Mouse (Mus musculus) CD4-positive helper T cell, adult 2 months (primary cell): ENCODE data around the gene Slc4a2.

ENCODE experiments used
- DNase-seq: peaks from one replicate; pipeline ENCODE4 v3.0.0-alpha.2; 2012; ENCODE audit warnings: low read depth, missing footprints, low spot score

The Slc4a2 gene

GRCm38 (mm10) chr5:24423129-24424003 is at the start of gene Slc4a2, which contains the start of gene Cdk5:
Gene Slc4a2 (plus strand): TSS chr5:24423837.
Gene Cdk5 (minus strand): TSS chr5:24423530.
- peak; percentile 99 for DNase-seq

- no peak for DNase-seq
Observed at GRCm38 (mm10) chr5:24374216-24374615, 49.4 kb upstream of the Slc4a2 start.

GRCm38 (mm10) chr5:24374666-24375328 is 48.8 kb upstream of the Slc4a2 start:
- no peak for DNase-seq

GRCm38 (mm10) chr5:24378700-24379099 is 44.9 kb upstream of the Slc4a2 start:
- no peak for DNase-seq

GRCm38 (mm10) chr5:24379501-24379900 is 44.1 kb upstream of the Slc4a2 start:
- DNase-seq: no peak

- no peak for DNase-seq
Observed at GRCm38 (mm10) chr5:24380499-24380898, 43.1 kb upstream of the Slc4a2 start.

GRCm38 (mm10) chr5:24381486-24381885 is 42.2 kb upstream of the Slc4a2 start:
- DNase-seq: no peak

GRCm38 (mm10) chr5:24381988-24382387 is 41.6 kb upstream of the Slc4a2 start:
- DNase-seq: no peak

- DNase-seq: peak; percentile 93
Observed at GRCm38 (mm10) chr5:24383026-24383859, 40.4 kb upstream of the Slc4a2 start.

- DNase-seq: peak; percentile 79
Observed at GRCm38 (mm10) chr5:24384407-24384806, 39.2 kb upstream of the Slc4a2 start.

GRCm38 (mm10) chr5:24385374-24385773 is 38.3 kb upstream of the Slc4a2 start:
- no peak for DNase-seq

GRCm38 (mm10) chr5:24385887-24386550 is 37.6 kb upstream of the Slc4a2 start:
- DNase-seq: no peak

GRCm38 (mm10) chr5:24387264-24388241 is 36.1 kb upstream of the Slc4a2 start:
- DNase-seq: peak; percentile 72

GRCm38 (mm10) chr5:24388246-24388915 is 35.3 kb upstream of the Slc4a2 start:
- no peak for DNase-seq

- DNase-seq: peak; percentile 76
Observed at GRCm38 (mm10) chr5:24389011-24389657, 34.5 kb upstream of the Slc4a2 start.

GRCm38 (mm10) chr5:24389658-24390020 is 34.0 kb upstream of the Slc4a2 start:
- no peak for DNase-seq

- no peak for DNase-seq
Observed at GRCm38 (mm10) chr5:24391864-24392263, 31.8 kb upstream of the Slc4a2 start, which contains the start of gene Atg9b. Gene Atg9b (minus strand): TSS chr5:24392143.

- DNase-seq: no peak
Observed at GRCm38 (mm10) chr5:24392724-24393123, 30.9 kb upstream of the Slc4a2 start.

- DNase-seq: peak; percentile 88
Observed at GRCm38 (mm10) chr5:24393392-24393997, 30.1 kb upstream of the Slc4a2 start, which contains the start of gene Abcb8. Gene Abcb8 (plus strand): TSS chr5:24393663.
